Mouse (Mus musculus) kidney, embryonic 15.5 days (tissue): ENCODE measurements around the gene Slc47a2. TPM values are rescaled to one million over a fixed set of nuclear protein-coding genes. Genes with fewer than 3 reads are reported as not detected.
A peak's percentile ranks its signal among the peaks of the same experiment; 100 is the strongest.

Source experiments
- ATAC-seq: fragments of 200-750 bp; cut with Nextera tagmentation; replicated peaks from 2 replicates; pipeline ENCODE4 v1.8.0; 2017; ENCODE audit warnings: moderate TSS enrichment; ENCODE audit not compliant: low FRiP score
- H3K27ac ChIP-seq: fragments of 300-500 bp; sonication (generic); 2 replicates; pipeline ENCODE4 v1.5.1; 2015; ENCODE audit warnings: mild to moderate bottlenecking, inconsistent platforms
- H3K27me3 ChIP-seq: fragments of 300-500 bp; sonication (generic); 2 replicates; pipeline ENCODE4 v1.6.1; 2015; ENCODE audit warnings: inconsistent platforms
- H3K36me3 ChIP-seq: fragments of 300-500 bp; sonication (generic); 2 replicates; pipeline ENCODE4 v1.6.1; 2015; ENCODE audit warnings: inconsistent platforms
- H3K4me1 ChIP-seq: fragments of 300-500 bp; sonication (generic); 2 replicates; pipeline ENCODE4 v1.6.1; 2015; ENCODE audit warnings: inconsistent platforms
- H3K4me2 ChIP-seq: fragments of 300-500 bp; sonication (generic); 2 replicates; pipeline ENCODE4 v1.6.1; 2015; ENCODE audit warnings: moderate library complexity, mild to moderate bottlenecking, inconsistent platforms
- H3K4me3 ChIP-seq: fragments of 300-500 bp; sonication (generic); replicated peaks from 2 replicates; pipeline ENCODE4 v1.5.1; 2015; ENCODE audit warnings: mild to moderate bottlenecking, inconsistent platforms
- H3K9ac ChIP-seq: fragments of 300-500 bp; sonication (generic); 2 replicates; pipeline ENCODE4 v1.6.1; 2015; ENCODE audit warnings: mild to moderate bottlenecking, inconsistent platforms
- H3K9me3 ChIP-seq: fragments of 300-500 bp; sonication (generic); replicated peaks from 2 replicates; pipeline ENCODE4 v1.6.1; 2016; ENCODE audit warnings: inconsistent platforms
- WGBS: fragments of 180-500 bp; shearing (Covaris S2); methylation state at CpG from one replicate; pipeline ENCODE4 v1.1.7; 2015; ENCODE audit warnings: mixed read lengths; 5-methylcytosine and 5-hydroxymethylcytosine counted together
- polyA plus RNA-seq: library from polyadenylated mRNA; unstranded; fragments of >200 nt; fragmentation: Nextera tagmentation; extraction: Ambion mirVana; gene quantifications from 2 replicates; pipeline ENCODE4 v1.2.1, GENCODE M21; 2015

Slc47a2 gene
- polyA plus RNA-seq, 1 experiment from 2014 or later, result not detected

- Histone ChIP-seq H3K4me3 (no peak overlapping the region), H3K9me3 (no peaks in the 10 kb centered on the region), H3K4me1 (peaks cover 20% of the 10 kb centered on the region), H3K9ac (no peak overlapping the region), H3K36me3 (no peaks in the 10 kb centered on the region), H3K4me2 (no peak overlapping the region), H3K27ac (no peak overlapping the region), H3K27me3 (no peaks in the 10 kb centered on the region)
- ATAC-seq, result no peak
- WGBS, result 82% methylated on average over 6 of the region's 6 CpGs
These were observed 21.4 kb upstream of the Slc47a2 start for GRCm38 (mm10) chr11:61364096-61364495.

GRCm38 (mm10) chr11:61361515-61362190, 19.0 kb upstream of the Slc47a2 start:
- Histone ChIP-seq H3K27me3 (no peaks in the 10 kb centered on the region), H3K4me2 (no peak overlapping the region), H3K27ac (no peak overlapping the region), H3K36me3 (no peaks in the 10 kb centered on the region), H3K4me1 (peaks cover 11% of the 10 kb centered on the region), H3K9ac (no peak overlapping the region), H3K4me3 (no peak overlapping the region), H3K9me3 (no peaks in the 10 kb centered on the region)
- WGBS, result 94% methylated on average over 11 of the region's 11 CpGs
- no peak for ATAC-seq

GRCm38 (mm10) chr11:61356600-61356999, 13.9 kb upstream of the Slc47a2 start:
- Histone ChIP-seq H3K27me3 (no peaks in the 10 kb centered on the region), H3K36me3 (no peaks in the 10 kb centered on the region), H3K27ac (peak overlapping the region; percentile 35; the same call in 1 of the 2 replicates), H3K9ac (no peak overlapping the region), H3K4me2 (no peak overlapping the region), H3K4me1 (peaks cover 13% of the 10 kb centered on the region; the same call in 1 of the 2 replicates), H3K9me3 (no peaks in the 10 kb centered on the region), H3K4me3 (no peak overlapping the region)
- 66% methylated on average over 9 of the region's 9 CpGs for WGBS
- no peak for ATAC-seq

- Histone ChIP-seq H3K9ac (no peak overlapping the region), H3K4me3 (no peak overlapping the region), H3K4me2 (no peak overlapping the region), H3K27ac (peak overlapping the region; percentile 35; the same call in 1 of the 2 replicates), H3K36me3 (no peaks in the 10 kb centered on the region), H3K4me1 (peaks cover 13% of the 10 kb centered on the region; the same call in 1 of the 2 replicates), H3K9me3 (no peaks in the 10 kb centered on the region), H3K27me3 (no peaks in the 10 kb centered on the region)
- WGBS, result 72% methylated on average over 6 of the region's 6 CpGs
- no peak for ATAC-seq
These were observed 13.5 kb upstream of the Slc47a2 start for GRCm38 (mm10) chr11:61356111-61356510.

GRCm38 (mm10) chr11:61355351-61355750, 12.7 kb upstream of the Slc47a2 start:
- 88% methylated on average over 5 of the region's 5 CpGs for WGBS

GRCm38 (mm10) chr11:61354346-61354745, 11.7 kb upstream of the Slc47a2 start:
- Histone ChIP-seq H3K4me3 (no peak overlapping the region), H3K9me3 (no peaks in the 10 kb centered on the region), H3K27ac (peak overlapping the region; percentile 68), H3K4me2 (peak overlapping the region; percentile 14; the same call in 1 of the 2 replicates), H3K4me1 (peaks cover 13% of the 10 kb centered on the region; the same call in 1 of the 2 replicates), H3K27me3 (no peaks in the 10 kb centered on the region), H3K9ac (no peak overlapping the region), H3K36me3 (no peaks in the 10 kb centered on the region)
- peak; percentile 49; the same call in 1 of the 2 replicates for ATAC-seq
- WGBS, result 56% methylated on average over 6 of the region's 6 CpGs

More at GRCm38 (mm10) chr11:61355351-61355750, 12.7 kb upstream of the Slc47a2 start:
- Histone ChIP-seq H3K4me3 (no peak overlapping the region), H3K4me1 (peaks cover 13% of the 10 kb centered on the region; the same call in 1 of the 2 replicates), H3K27me3 (no peaks in the 10 kb centered on the region), H3K4me2 (no peak overlapping the region), H3K27ac (0 out of 2 replicates have a peak overlapping the region, but pooled peaks have one; percentile 60), H3K9ac (no peak overlapping the region), H3K36me3 (no peaks in the 10 kb centered on the region), H3K9me3 (no peaks in the 10 kb centered on the region)
- ATAC-seq, result no peak

GRCm38 (mm10) chr11:61353038-61353437, 10.4 kb upstream of the Slc47a2 start:
- ATAC-seq, result no peak
- WGBS, result 68% methylated on average over 2 of the region's 2 CpGs

GRCm38 (mm10) chr11:61352138-61352651, 9.5 kb upstream of the Slc47a2 start:
- Histone ChIP-seq H3K4me1 (peaks cover 19% of the 10 kb centered on the region; the same call in 1 of the 2 replicates), H3K9ac (no peak overlapping the region), H3K36me3 (no peaks in the 10 kb centered on the region), H3K9me3 (no peaks in the 10 kb centered on the region), H3K27ac (no peak overlapping the region), H3K27me3 (peaks cover 5% of the 10 kb centered on the region; the same call in 1 of the 2 replicates), H3K4me2 (no peak overlapping the region), H3K4me3 (no peak overlapping the region)
- WGBS, result 65% methylated on average over 9 of the region's 9 CpGs
- 0 out of 2 replicates have a peak, but pooled peaks have one; percentile 15 for ATAC-seq

More at GRCm38 (mm10) chr11:61353038-61353437, 10.4 kb upstream of the Slc47a2 start:
- Histone ChIP-seq H3K36me3 (no peaks in the 10 kb centered on the region), H3K4me1 (peaks cover 16% of the 10 kb centered on the region; the same call in 1 of the 2 replicates), H3K27me3 (no peaks in the 10 kb centered on the region; the same call in 1 of the 2 replicates), H3K9me3 (no peaks in the 10 kb centered on the region), H3K9ac (no peak overlapping the region), H3K27ac (no peak overlapping the region), H3K4me3 (no peak overlapping the region), H3K4me2 (no peak overlapping the region)

- H3K36me3 ChIP-seq, result no peaks in the 10 kb centered on the region
- no peak overlapping the region for H3K4me3 ChIP-seq
- ATAC-seq, result peak; percentile 75
- no peaks in the 10 kb centered on the region for H3K9me3 ChIP-seq
- 8% methylated on average over 8 of the region's 8 CpGs for WGBS
- no peak overlapping the region for H3K9ac ChIP-seq
- peaks cover 16% of the 10 kb centered on the region; the same call in 1 of the 2 replicates for H3K4me1 ChIP-seq
- no peak overlapping the region for H3K4me2 ChIP-seq
- peaks cover 24% of the 10 kb centered on the region for H3K27me3 ChIP-seq
- H3K27ac ChIP-seq, result no peak overlapping the region
These were observed 6.7 kb upstream of the Slc47a2 start for GRCm38 (mm10) chr11:61349337-61349736.

GRCm38 (mm10) chr11:61346133-61346532, 3.5 kb upstream of the Slc47a2 start:
- Histone ChIP-seq H3K4me1 (peaks cover 20% of the 10 kb centered on the region), H3K27ac (no peak overlapping the region), H3K27me3 (peaks cover 53% of the 10 kb centered on the region), H3K9me3 (no peaks in the 10 kb centered on the region), H3K4me2 (no peak overlapping the region), H3K36me3 (no peaks in the 10 kb centered on the region), H3K9ac (no peak overlapping the region), H3K4me3 (no peak overlapping the region)
- 71% methylated on average over 8 of the region's 8 CpGs for WGBS
- no peak for ATAC-seq

GRCm38 (mm10) chr11:61341971-61342370, 689 bp downstream of the Slc47a2 start:
- Histone ChIP-seq H3K27ac (no peak overlapping the region), H3K4me2 (peak overlapping the region; percentile 90), H3K4me3 (peak overlapping the region; percentile 46), H3K9ac (no peak overlapping the region), H3K9me3 (no peaks in the 10 kb centered on the region), H3K27me3 (peaks cover 62% of the 10 kb centered on the region), H3K4me1 (peaks cover 14% of the 10 kb centered on the region), H3K36me3 (no peaks in the 10 kb centered on the region)
- no peak for ATAC-seq
- WGBS, result 6% methylated on average over 10 of the region's 10 CpGs

GRCm38 (mm10) chr11:61341233-61341632, 1.4 kb downstream of the Slc47a2 start:
- Histone ChIP-seq H3K9me3 (no peaks in the 10 kb centered on the region), H3K4me2 (no peak overlapping the region), H3K27me3 (peaks cover 56% of the 10 kb centered on the region), H3K4me1 (peaks cover 14% of the 10 kb centered on the region), H3K9ac (no peak overlapping the region), H3K27ac (no peak overlapping the region), H3K4me3 (no peak overlapping the region), H3K36me3 (no peaks in the 10 kb centered on the region)
- WGBS, result 65% methylated on average over 4 of the region's 4 CpGs
- ATAC-seq, result no peak
